Comparison of ENCODE assay signal across 8 mouse cellular contexts in the genomic region with DNA sequence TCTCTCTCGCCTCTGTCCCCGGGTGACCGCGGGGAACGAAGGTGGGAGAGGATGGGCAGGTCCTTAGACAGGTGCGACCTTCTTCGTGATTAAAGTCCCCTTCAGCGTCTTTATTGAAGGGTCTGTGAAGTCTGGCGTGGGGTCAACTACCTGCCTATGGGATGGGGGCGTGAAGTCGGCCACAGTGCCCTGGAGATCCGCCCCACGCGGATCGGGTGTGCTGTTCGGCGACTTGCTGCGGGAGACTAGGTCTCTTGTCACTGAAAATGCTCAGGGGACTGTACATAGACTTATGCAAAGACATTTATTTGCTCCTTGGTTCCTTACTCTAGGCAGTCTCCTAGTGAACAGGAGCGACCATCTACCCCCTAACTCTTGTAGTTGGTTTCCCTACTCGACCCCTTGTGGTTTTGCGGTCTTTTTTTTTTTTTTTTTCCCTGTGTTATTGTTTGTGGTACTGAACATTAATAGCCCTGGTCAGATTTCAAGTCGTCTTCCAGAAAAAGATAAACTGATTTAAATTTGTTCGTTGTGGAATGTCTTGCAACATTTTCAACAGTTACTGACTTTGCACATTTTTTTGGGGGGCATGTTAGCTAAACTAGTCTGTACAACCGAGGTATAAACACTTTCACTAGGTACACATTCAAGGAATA. TPM values are rescaled to one million over a fixed set of nuclear protein-coding genes. Genes with fewer than 3 reads are reported as not detected.
DNase-seq lines count a peak whose midpoint lies in the region; ATAC-seq and TF ChIP-seq lines count a peak whose summit lies in the region.

No protein-coding gene starts in this region.

- 2% methylated on average over 24 of the region's 24 CpGs for WGBS in lung, embryonic 16.5 days
- 4% methylated on average over 22 of the region's 24 CpGs for WGBS in limb, embryonic 14.5 days
- 3% methylated on average over 23 of the region's 24 CpGs for WGBS in stomach, embryonic 14.5 days

- H3K27ac ChIP-seq in lung, embryonic 16.5 days (ENCODE audit: low read length): peak overlapping the region; percentile 98
- peak overlapping the region; percentile 91 for H3K27ac ChIP-seq in embryonic fibroblast, embryonic 13.5 days (ENCODE audit: insufficient read depth, low read length)
- H3K27ac ChIP-seq in limb, embryonic 14.5 days (replicated peaks; ENCODE audit: low read depth, low read length): peak overlapping the region; percentile 94
- peak overlapping the region; percentile 95 for H3K27ac ChIP-seq in stomach, embryonic 14.5 days (ENCODE audit: low read length)

- H3K4me3 ChIP-seq in lung, embryonic 16.5 days (ENCODE audit: low read length): peak overlapping the region; percentile 80
- H3K4me3 ChIP-seq in embryonic fibroblast, embryonic 13.5 days (ENCODE audit: insufficient read depth, low read length): peak overlapping the region; percentile 85
- H3K4me3 ChIP-seq in limb, embryonic 14.5 days (replicated peaks; ENCODE audit: low read length): peak overlapping the region; percentile 73
- H3K4me3 ChIP-seq in stomach, embryonic 14.5 days (ENCODE audit: low read depth, low read length): peak overlapping the region; percentile 59

- H3K36me3 ChIP-seq in lung, embryonic 16.5 days (ENCODE audit: control insufficient read depth, insufficient read depth, low read length): no peaks in the 10 kb centered on the region
- no peaks in the 10 kb centered on the region for H3K36me3 ChIP-seq in limb, embryonic 14.5 days (ENCODE audit: control insufficient read depth, insufficient read depth, low read length)
- no peaks in the 10 kb centered on the region for H3K36me3 ChIP-seq in stomach, embryonic 14.5 days (ENCODE audit: control insufficient read depth, insufficient read depth, low read length)

- H3K4me2 ChIP-seq in lung, embryonic 16.5 days (ENCODE audit: low read depth, low read length): peak overlapping the region; percentile 68
- H3K4me2 ChIP-seq in limb, embryonic 14.5 days (replicated peaks; ENCODE audit: low read depth, low read length, severe bottlenecking): peak overlapping the region; percentile 57
- H3K4me2 ChIP-seq in stomach, embryonic 14.5 days (replicated peaks; ENCODE audit: low read depth, low read length): peak overlapping the region; percentile 62

- no peaks in the 10 kb centered on the region for H3K27me3 ChIP-seq in lung, embryonic 16.5 days (ENCODE audit: control insufficient read depth, insufficient read depth, low read depth, low read length)
- H3K27me3 ChIP-seq in limb, embryonic 14.5 days (ENCODE audit: control insufficient read depth, insufficient read depth, low read length): no peaks in the 10 kb centered on the region
- no peaks in the 10 kb centered on the region for H3K27me3 ChIP-seq in stomach, embryonic 14.5 days (ENCODE audit: control insufficient read depth, insufficient read depth, low read length)

- no peak for DNase-seq in lung, postnatal 10 days
- peak; percentile 40 for DNase-seq in limb, embryonic 14.5 days (ENCODE audit: low spot score)
- DNase-seq in layer of hippocampus, adult 9-10 months (ENCODE audit: low spot score): no peak
- DNase-seq in MN1 (ENCODE audit: low spot score): no peak
- no peak for DNase-seq in embryo, embryonic 9.5 days (ENCODE audit: extremely low spot score)

- no peaks in the 10 kb centered on the region for H3K9me3 ChIP-seq in lung, embryonic 16.5 days (ENCODE audit: control insufficient read depth, low read length)
- H3K9me3 ChIP-seq in limb, embryonic 14.5 days (ENCODE audit: control insufficient read depth, low read length): no peaks in the 10 kb centered on the region
- no peaks in the 10 kb centered on the region for H3K9me3 ChIP-seq in stomach, embryonic 14.5 days (ENCODE audit: control insufficient read depth, low read depth, low read length)

- H3K9ac ChIP-seq in lung, embryonic 16.5 days (ENCODE audit: low read length): peak overlapping the region; percentile 95
- H3K9ac ChIP-seq in limb, embryonic 14.5 days (ENCODE audit: low read depth, low read length, severe bottlenecking): peak overlapping the region; percentile 86
- H3K9ac ChIP-seq in stomach, embryonic 14.5 days (replicated peaks; ENCODE audit: low read depth, low read length): peak overlapping the region; percentile 76

- TF ChIP-seq POLR2A in embryonic fibroblast, embryonic 13.5 days (IDR thresholded peaks at IDR 0.05; ENCODE audit: low read depth, low read length): no peak
- no peak for TF ChIP-seq POLR2A in limb, embryonic 14.5 days (IDR thresholded peaks at IDR 0.05; ENCODE audit: borderline replicate concordance, extremely low read depth, insufficient read depth, insufficient read length)

- no peak for TF ChIP-seq CTCF in embryonic fibroblast, embryonic 13.5 days (IDR thresholded peaks at IDR 0.05; ENCODE audit: borderline replicate concordance, insufficient read depth, low read length)

- peaks cover 5% of the 10 kb centered on the region; the same call in 1 of the 2 replicates for H3K4me1 ChIP-seq in lung, embryonic 16.5 days (replicated peaks; ENCODE audit: control insufficient read depth, insufficient read depth, low read length)
- H3K4me1 ChIP-seq in embryonic fibroblast, embryonic 13.5 days (ENCODE audit: control insufficient read depth, insufficient read depth, low read length): no peaks in the 10 kb centered on the region; the same call in 1 of the 2 replicates
- no peaks in the 10 kb centered on the region for H3K4me1 ChIP-seq in limb, embryonic 14.5 days (ENCODE audit: control insufficient read depth, insufficient read depth, low read length)
- peaks cover 5% of the 10 kb centered on the region; the same call in 1 of the 2 replicates for H3K4me1 ChIP-seq in stomach, embryonic 14.5 days (ENCODE audit: control insufficient read depth, insufficient read depth, low read length)

- ATAC-seq in lung, embryonic 16.5 days (ENCODE audit: low read depth): peak; percentile 56
- ATAC-seq in limb, embryonic 14.5 days (ENCODE audit: low FRiP score, low read depth): peak; percentile 60
- ATAC-seq in stomach, embryonic 14.5 days (ENCODE audit: insufficient number of reproducible peaks, insufficient read depth, low FRiP score, low read depth): peak; percentile 49; the same call in 1 of the 2 replicates

RNA-seq across cellular contexts. Expression of gene Adam17, which starts 0.5 kb away (rescaled TPM):
- 55.6 and 56.2 TPM in 2 replicates for polyA plus RNA-seq in lung, embryonic 16.5 days (2015; fragmentation: Nextera tagmentation; extraction: Ambion mirVana)
- polyA plus RNA-seq in embryonic fibroblast, embryonic 13.5 days (2011; ENCODE audit: insufficient read length, low read depth, missing spikeins): 48.8 and 59.9 TPM in 2 replicates
- polyA plus RNA-seq in limb, embryonic 14.5 days (2012; rRNA removed): 34.7 and 36.9 TPM in 2 replicates
- polyA plus RNA-seq in limb, embryonic 14.5 days (2014; fragmentation: Nextera tagmentation; extraction: Ambion mirVana): 40.7 and 41.8 TPM in 2 replicates
- 38.9 and 40.4 TPM in 2 replicates for polyA plus RNA-seq in stomach, embryonic 14.5 days (2014; fragmentation: Nextera tagmentation; extraction: Ambion mirVana)

RNA-seq across cellular contexts. Expression of gene Ywhaq, which starts 43.5 kb away (rescaled TPM):
- polyA plus RNA-seq in lung, embryonic 16.5 days (2015; fragmentation: Nextera tagmentation; extraction: Ambion mirVana): 619 and 660 TPM in 2 replicates
- 272 and 295 TPM in 2 replicates for polyA plus RNA-seq in embryonic fibroblast, embryonic 13.5 days (2011; ENCODE audit: insufficient read length, low read depth, missing spikeins)
- 218 and 251 TPM in 2 replicates for polyA plus RNA-seq in limb, embryonic 14.5 days (2012; rRNA removed)
- polyA plus RNA-seq in limb, embryonic 14.5 days (2014; fragmentation: Nextera tagmentation; extraction: Ambion mirVana): 588 and 626 TPM in 2 replicates
- polyA plus RNA-seq in stomach, embryonic 14.5 days (2014; fragmentation: Nextera tagmentation; extraction: Ambion mirVana): 763 and 797 TPM in 2 replicates

RNA-seq across cellular contexts. Expression of gene Iah1, which starts 57.8 kb away (rescaled TPM):
- polyA plus RNA-seq in lung, embryonic 16.5 days (2015; fragmentation: Nextera tagmentation; extraction: Ambion mirVana): 70.1 and 77.2 TPM in 2 replicates
- 35.6 and 50.2 TPM in 2 replicates for polyA plus RNA-seq in embryonic fibroblast, embryonic 13.5 days (2011; ENCODE audit: insufficient read length, low read depth, missing spikeins)
- polyA plus RNA-seq in limb, embryonic 14.5 days (2012; rRNA removed): 52.9 and 55.4 TPM in 2 replicates
- polyA plus RNA-seq in limb, embryonic 14.5 days (2014; fragmentation: Nextera tagmentation; extraction: Ambion mirVana): 45.6 and 51.1 TPM in 2 replicates
- polyA plus RNA-seq in stomach, embryonic 14.5 days (2014; fragmentation: Nextera tagmentation; extraction: Ambion mirVana): 46.6 and 49.5 TPM in 2 replicates
